Mouse (Mus musculus) liver (tissue): Measurements from ENCODE around the gene Prkch.

ENCODE experiments used
- DNase-seq: peaks from one replicate; pipeline ENCODE4 v3.0.0-alpha.2; 2020; ENCODE audit warnings: mixed read lengths

Prkch gene

DNA sequence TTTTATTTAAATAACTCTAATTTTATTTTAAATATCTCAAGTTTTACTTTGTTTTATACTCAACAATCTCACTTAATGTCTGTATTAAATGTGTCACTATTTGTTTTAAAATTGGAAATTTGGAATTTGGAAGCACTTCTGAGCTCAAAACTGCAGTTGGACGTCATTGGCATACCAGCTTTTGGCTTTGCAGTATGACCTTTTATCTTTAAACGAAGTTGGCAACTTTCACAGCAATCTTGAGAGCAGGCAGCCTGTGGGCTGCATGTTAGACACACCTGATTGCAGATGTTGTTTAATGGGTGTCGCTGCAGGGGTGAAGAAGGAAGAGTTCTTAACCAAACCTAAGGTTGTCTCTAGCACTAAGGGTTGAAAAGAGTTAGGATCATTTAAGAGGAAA, 220.9 kb downstream of the Prkch start:
- no peak for DNase-seq

- DNase-seq: no peak
Observed at GRCm38 (mm10) chr12:73806003-73806402, 221.4 kb downstream of the Prkch start.

GRCm38 (mm10) chr12:73807228-73807627, 222.6 kb downstream of the Prkch start:
- DNase-seq: no peak

- DNase-seq: peak; percentile 67
Observed at GRCm38 (mm10) chr12:73810041-73810795, 225.6 kb downstream of the Prkch start.

DNA sequence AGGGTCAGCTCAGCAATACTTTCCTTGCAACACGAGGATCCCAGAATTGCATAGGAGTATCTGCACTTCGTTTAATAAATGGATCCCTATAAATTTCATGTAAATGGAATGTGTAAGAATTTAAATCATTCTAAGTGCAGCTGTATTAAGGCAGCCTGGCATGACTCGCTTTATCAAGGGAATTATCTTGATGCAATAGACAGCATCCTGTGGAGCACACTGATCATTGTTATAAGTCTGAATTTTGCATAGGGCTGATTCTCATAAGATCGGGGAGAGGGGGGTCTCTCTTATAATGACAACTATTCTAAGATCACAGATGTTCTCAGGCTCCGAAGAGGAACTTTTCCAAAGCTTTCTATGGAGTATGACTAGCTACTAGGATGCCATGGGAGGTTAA, 226.3 kb downstream of the Prkch start:
- DNase-seq: no peak

- DNase-seq: no peak
Observed at GRCm38 (mm10) chr12:73812198-73812597, 227.6 kb downstream of the Prkch start.

- DNase-seq: no peak
Observed at GRCm38 (mm10) chr12:73813016-73813900, 228.7 kb downstream of the Prkch start.

DNA sequence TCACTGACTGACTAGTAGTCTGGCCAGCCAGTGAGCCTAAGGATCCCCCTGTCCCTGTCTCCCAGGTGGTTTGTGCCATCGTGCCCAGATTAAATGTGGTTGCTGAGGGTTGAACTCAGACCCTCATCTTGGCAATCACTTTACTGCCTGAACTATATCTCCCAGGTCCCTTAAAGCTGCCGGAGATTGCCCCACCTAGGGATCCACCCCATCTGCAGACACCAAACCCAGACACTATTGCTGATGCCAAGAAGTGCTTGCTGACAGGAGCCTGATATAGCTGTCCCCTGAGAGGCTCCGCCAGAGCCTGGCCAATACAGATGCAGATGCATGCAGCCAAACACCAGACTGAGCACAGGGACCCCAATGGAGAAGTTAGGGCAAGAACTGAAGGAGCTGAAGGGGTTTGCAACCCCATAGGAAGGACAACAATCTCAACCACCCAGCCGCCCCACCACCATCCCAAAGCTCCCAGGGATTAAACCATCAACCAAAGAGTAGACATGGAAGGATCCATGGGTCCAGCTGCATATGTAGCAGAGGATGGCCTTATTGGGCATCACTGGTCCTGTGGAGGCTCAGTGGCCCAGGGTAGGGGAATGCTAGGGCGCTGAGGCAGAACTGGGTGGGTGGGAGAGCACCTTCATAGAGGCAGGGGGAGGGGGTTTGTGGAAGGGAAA, 229.6 kb downstream of the Prkch start:
- DNase-seq: no peak

GRCm38 (mm10) chr12:73814897-73815296, 230.3 kb downstream of the Prkch start:
- no peak for DNase-seq

- no peak for DNase-seq
Observed at GRCm38 (mm10) chr12:73815463-73815862, 230.9 kb downstream of the Prkch start.

DNA sequence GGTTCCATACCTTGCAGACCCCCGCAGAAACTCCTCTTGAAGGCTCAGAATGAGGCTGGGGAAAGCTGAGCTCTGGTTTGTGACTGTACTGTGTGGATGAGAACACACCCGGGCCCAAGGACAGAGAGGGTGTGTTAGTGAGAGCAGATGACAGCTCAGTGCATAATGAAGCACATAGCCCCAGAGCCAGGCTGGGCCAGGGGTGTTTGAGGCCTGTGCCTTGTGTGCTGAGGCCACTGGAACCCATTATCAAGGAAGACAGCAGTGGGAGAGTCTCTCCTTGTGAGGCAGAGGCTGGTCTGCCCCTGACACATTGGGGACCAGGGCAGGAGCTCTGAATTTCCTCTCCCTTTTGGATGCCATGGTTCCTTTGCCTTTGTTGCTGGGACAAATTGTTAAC, 231.3 kb downstream of the Prkch start:
- DNase-seq: no peak

- no peak for DNase-seq
Observed at GRCm38 (mm10) chr12:73816866-73817265, 232.3 kb downstream of the Prkch start.

DNA sequence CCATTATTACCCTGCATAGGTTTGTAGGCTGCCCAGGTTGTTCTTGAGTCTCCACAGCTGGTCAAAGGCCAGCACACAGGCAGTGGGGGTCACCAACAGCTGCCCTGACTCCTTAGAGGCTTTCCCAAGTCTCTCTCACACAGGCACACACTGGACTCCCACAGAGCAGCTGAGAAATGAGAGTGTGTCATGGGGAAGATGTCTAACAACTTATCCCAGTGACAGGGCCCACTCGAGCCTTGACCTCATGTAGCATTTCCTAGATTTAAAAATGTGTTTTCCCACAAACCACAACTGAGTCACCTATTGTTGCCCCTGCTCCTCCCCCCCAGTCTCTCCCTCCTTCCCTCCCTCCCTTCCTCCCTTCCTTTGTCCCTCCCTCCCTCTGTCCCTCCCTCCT, 234.2 kb downstream of the Prkch start:
- no peak for DNase-seq

GRCm38 (mm10) chr12:73821176-73821575, 236.6 kb downstream of the Prkch start:
- DNase-seq: no peak

DNA sequence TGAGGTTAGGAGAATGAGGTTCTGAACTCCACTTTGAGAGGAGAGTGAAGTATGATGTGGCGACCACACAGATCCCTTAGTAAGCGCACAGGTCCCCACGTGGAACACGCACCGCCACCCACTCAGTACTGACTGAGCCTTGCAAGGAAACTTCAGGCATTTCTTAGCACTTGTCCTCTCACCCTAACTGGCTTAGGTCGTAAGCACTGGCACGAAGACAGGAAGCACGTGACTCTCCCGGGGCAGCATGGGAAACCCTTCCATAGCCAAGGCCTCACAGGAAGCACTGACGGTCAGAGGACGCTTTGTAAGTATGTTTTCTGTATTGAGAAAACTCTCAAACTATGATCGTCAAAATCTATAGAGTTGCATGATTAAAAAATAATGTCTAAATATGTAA, 237.7 kb downstream of the Prkch start:
- DNase-seq: no peak

- DNase-seq: no peak
Observed at GRCm38 (mm10) chr12:73824828-73825227, 240.2 kb downstream of the Prkch start.
